Mouse (Mus musculus) retina, postnatal 1 day (tissue): ENCODE measurements at regions not wholly inside any gene's neighbourhood (a gene's known extent, or its start where the extent isn't known, plus 50 kb on each side); places are given as distances from the start of the nearest gene placed in this dataset.

ENCODE experiments used
- DNase-seq: peaks from one replicate; pipeline ENCODE4 v3.0.0-alpha.2; 2012

DNA sequence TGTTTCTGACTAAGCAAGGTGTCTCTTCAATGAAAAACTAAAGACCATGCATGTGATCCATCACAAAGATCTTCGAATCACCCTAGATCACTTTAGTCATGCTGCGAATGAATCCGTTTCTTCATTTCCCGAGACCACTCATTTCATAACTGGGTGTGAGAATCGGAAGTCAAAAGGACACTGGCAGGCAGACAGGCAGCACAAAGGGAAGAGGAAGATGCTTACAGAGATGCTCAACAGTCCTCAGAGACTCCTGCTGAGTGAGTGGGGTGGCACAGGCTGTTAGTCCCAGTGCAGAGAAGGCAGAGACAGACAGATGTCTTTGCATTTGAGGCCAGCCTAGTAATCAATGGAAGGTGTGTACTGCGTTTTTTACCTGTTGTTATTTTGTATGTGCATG is 155.6 kb upstream of the Jmjd1c start:
- DNase-seq: no peak

DNA sequence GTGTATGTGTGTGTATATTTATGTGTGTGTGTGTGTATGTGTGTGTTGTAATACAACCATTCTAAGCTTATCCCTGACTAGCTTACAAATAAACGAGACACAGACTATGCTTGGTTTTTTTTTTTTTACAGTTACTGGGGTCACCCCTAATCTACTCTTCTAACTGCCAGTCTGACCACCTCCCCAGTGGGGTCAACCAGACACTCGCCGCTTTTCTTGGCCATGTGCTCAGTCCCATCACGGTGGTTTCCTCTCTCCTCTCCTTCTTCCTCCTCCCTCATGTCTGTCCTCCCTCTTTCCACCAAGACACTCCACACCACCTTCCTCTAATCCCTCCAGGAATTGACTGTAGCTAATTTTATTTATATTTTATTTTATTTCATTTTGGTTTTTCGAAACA is 155.0 kb upstream of the Jmjd1c start:
- DNase-seq: no peak

GRCm38 (mm10) chr10:66941974-66942373 is 154.0 kb upstream of the Jmjd1c start:
- no peak for DNase-seq

DNA sequence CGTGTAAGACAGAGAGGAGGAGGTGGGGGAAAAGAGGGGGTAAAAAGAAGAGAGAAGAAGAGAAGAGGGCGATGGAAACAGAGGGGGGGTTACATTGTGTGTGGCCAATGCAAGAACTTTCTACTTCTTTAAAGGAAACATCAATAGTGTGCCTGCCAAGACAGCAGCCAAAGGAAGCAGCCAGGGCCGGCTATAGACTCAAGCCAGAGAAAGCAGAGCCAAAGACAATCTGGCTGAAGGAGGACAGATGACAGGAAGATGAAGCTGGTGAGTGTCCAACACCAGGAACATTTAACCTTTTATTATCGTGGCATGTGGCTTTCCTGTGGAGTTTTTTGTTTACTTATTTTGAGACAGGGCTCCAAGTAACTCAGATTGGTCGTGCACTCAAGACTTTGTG is 152.1 kb upstream of the Jmjd1c start:
- DNase-seq: no peak

DNA sequence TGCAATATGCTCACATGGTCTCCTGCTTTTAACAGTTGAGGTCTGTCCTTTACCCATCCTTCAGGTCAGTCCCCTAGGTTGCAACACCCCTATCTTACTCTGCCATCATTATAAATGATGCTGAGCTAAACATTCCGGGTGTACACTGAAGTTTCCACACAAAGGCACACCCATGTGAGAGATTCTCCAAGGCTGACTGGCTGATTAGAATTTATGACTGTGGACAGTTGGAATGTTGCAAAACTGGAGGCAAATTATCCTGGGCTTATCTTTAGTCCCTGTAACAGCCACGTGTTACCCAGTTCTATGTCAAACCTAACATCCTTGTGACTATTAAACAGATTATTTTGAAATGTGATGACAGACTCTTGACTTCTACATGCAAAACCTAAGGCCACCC is 149.8 kb upstream of the Jmjd1c start:
- DNase-seq: no peak

- DNase-seq: no peak
Measured at GRCm38 (mm10) chr10:66948329-66948728, 147.6 kb upstream of the Jmjd1c start.

DNA sequence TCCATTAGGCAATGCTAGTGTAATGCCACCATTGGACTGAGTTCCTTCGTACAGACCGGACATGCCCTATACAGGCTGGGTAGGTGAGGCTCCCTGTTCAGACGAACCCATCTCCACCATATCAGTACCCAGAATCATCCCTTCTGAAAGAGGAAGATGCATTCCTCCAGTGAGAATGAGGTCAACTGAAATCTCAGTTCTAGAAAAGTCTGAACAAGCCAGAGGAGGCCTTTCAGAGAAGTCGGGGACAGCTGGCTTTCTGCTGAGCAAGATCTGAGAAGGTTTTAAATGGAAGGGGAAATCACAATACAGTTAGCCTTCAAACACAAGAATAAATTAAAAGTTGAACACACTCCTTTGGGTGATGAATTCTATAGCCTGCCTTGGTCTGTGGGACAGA is 145.5 kb upstream of the Jmjd1c start:
- DNase-seq: no peak

DNA sequence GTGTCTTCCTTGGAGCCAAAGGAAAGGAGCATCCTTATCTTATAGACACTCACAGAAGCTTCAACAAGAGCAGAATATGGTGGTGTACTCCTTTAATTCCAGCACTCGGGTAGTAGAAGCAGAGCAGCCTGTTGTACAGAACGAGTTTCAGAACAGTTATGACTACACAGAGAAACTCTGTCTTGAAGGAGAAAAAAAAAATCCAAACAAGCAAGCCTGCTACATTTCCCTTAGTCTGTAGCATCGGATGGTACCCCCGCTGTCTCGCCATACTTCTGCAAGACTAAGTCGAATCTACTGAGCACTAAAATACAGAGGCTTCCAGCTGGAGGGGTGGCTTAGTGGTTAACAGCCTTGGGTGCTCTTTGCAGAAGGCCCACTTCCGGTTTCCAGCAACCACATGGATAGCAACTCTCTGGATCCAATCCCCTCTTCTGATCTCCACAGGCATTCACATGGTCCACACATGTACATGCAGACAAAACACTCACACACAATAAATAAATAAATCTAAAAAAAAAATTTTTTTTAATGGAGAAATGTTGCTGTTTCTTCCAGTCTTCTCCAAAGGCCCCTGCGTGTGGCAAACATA is 144.6 kb upstream of the Jmjd1c start:
- no peak for DNase-seq

DNA sequence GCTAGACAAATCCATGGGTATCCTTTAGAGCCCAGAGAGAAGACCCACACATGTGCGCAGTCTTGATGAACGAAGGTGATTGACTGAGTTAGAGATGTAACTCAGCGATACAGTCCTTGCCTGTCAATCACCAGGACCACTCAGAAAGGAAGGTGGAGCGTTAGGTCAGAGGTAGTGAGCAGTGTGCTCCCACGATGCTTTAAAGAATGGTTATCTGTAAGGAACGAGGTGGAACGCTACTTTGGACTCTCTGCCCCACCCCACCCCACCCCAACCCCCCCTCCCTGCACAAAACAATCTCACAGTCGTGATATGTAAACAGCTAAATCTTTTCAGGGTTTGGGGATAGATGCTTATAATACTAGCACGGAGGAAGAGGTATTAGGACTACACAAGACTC is 144.0 kb upstream of the Jmjd1c start:
- DNase-seq: no peak

DNA sequence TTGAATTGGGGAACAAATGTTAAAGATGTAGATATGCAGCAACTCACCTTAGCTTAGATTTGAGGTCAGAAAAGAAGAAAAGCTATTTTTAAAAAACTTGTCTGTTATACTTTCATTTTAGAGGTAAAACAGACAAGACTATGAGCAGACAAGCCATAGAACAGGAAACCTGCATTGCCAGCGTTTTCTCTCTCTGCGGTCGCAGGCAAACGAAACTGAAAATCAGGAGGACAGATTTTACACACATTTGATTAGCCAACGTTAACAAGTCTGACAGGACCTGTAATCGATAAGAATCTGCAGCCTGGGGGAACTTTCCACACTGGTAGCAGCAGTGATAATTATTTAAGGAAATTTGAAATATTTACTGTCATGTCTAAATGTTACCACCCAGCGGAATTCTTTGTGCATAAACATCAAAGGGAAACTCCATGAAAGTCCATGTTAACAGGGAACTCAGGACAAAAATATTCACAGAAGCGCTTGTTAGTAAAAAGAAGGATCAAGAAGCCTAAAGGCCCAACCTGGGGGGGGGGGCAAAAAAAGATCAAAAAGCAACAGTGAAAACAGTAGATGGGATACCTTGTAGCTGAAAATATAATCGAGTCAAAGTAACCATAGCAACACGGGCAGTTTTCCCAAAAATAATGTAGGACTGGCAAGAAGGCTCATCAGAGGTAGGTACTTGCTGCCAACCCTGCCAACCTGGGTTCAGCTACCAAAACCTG is 142.5 kb upstream of the Jmjd1c start:
- DNase-seq: no peak

DNA sequence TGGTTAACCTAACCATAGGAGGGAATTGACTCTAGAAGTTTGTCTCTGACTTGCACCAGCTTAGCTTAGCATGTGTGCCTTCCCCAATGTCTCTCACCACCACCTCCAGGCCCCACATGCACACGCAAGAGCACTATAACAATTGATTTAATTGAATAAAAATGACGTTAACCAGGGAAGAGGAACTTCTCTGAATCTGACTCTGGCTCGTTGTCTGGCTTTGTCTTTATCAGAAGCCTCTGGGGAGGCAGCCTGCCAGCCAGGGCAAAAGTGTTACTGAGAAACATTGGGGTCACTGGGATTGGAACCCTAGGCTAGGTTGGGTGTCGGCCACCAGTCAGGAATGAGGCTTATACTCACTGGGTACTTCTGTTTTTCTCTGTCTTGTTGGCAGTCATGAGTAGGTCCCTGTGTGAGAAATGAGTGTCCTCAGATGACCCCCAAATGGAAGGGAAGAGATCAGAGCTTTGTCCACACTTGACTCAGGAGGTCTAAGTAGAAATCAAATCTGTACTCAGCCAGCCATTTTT is 141.9 kb upstream of the Jmjd1c start:
- DNase-seq: no peak

- no peak for DNase-seq
Measured at GRCm38 (mm10) chr10:66955430-66955829, 140.5 kb upstream of the Jmjd1c start.

GRCm38 (mm10) chr10:66956619-66957018 is 139.3 kb upstream of the Jmjd1c start:
- DNase-seq: no peak

DNA sequence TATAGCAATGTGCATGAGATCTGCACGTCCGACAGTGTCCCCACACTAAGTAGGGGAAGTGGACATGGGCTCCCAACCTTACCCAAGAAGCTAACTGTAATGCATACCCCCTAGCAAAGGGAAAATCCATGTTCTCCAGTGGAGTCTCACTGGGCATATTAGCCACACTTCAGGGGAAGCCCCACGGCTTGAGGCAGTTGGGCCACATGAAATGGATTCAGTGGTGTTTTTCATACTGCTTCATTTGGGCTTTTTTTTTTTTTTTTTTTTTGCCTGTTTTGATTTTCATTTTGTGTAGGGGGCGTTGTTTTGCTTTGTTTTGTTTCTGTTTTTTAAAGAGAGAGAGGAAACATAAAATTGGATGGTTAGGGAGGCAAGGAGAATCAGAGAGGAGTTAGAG is 138.6 kb upstream of the Jmjd1c start:
- DNase-seq: no peak
